Mouse (Mus musculus): ENCODE results near the gene Zfp597. TPM values are rescaled to one million over a fixed set of nuclear protein-coding genes. Genes with fewer than 3 reads are reported as not detected.

Gene Zfp597
- polyA plus RNA-seq, 2 experiments, result 2.0 TPM

DNA sequence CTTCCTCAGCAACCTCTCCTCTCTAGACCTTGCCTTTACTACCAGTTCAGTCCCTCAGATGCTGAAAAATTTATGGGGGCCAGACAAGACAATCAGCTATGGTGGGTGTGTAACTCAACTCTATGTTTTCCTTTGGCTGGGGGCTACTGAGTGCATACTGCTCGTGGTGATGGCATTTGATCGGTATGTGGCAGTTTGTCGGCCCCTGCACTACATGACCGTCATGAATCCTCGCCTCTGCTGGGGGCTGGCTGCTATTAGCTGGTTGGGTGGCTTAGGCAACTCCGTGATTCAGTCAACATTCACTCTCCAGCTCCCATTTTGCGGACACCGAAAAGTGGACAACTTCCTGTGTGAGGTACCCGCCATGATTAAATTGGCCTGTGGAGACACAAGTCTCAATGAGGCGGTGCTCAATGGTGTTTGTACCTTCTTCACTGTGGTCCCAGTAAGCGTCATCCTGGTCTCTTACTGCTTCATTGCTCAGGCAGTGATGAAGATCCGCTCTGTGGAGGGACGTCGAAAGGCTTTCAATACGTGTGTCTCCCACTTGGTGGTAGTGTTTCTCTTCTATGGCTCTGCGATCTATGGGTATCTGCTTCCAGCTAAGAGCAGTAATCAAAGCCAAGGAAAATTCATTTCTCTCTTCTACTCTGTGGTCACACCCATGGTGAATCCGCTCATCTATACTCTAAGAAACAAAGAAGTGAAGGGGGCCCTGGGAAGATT, 45.0 kb downstream of the Zfp597 start:
- no peak for ATAC-seq (ENCODE audit: insufficient read depth)
- TF ChIP-seq CTCF (IDR thresholded peaks at IDR 0.05; ENCODE audit: low read depth) (peak; percentile 53), EP300 (IDR thresholded peaks at IDR 0.05; ENCODE audit: low read depth) (no peak)
- H3K36me3 ChIP-seq (replicated peaks; ENCODE audit: control insufficient read depth, insufficient read depth, low read depth), result no peaks in the 10 kb centered on the region
- no peak overlapping the region for H3K27ac ChIP-seq
- H3K4me3 ChIP-seq (ENCODE audit: insufficient read depth in 1 of 2, low read depth in 2 of 2, low read length in 2 of 2), result no peak overlapping the region
- no peak overlapping the region for H3K9ac ChIP-seq (replicated peaks)
- H3K27me3 ChIP-seq (ENCODE audit: control insufficient read depth, insufficient read depth, low read length), result no peaks in the 10 kb centered on the region
- H3K4me2 ChIP-seq (ENCODE audit: low read depth), result no peak overlapping the region
- H3K4me1 ChIP-seq (replicated peaks; ENCODE audit: control insufficient read depth in 2 of 2, insufficient read depth in 2 of 2, low read length in 1 of 2), result peaks cover 0 to 2% of the 10 kb centered on the region in 2 experiments; a peak in 1 of 4 replicates
- no peak for DNase-seq (ENCODE audit: low read depth in 3 of 3, low spot score in 3 of 3)
- no peaks in the 10 kb centered on the region for H3K9me3 ChIP-seq (ENCODE audit: control insufficient read depth, low read length)
- 45% methylated on average over 17 of the region's 17 CpGs for WGBS (ENCODE audit: insufficient replicate concordance)

GRCm38 (mm10) chr16:3835461-3835860, 48.9 kb downstream of the Zfp597 start:
- no peak overlapping the region for H3K4me3 ChIP-seq (ENCODE audit: insufficient read depth in 1 of 2, low read depth in 2 of 2, low read length in 2 of 2)
- TF ChIP-seq EP300 (IDR thresholded peaks at IDR 0.05; ENCODE audit: low read depth) (no peak), CTCF (IDR thresholded peaks at IDR 0.05; ENCODE audit: low read depth) (no peak)
- DNase-seq (ENCODE audit: low read depth in 3 of 3, low spot score in 3 of 3) (no peak), ATAC-seq (ENCODE audit: insufficient read depth) (no peak)
- no peak overlapping the region for H3K4me2 ChIP-seq (ENCODE audit: low read depth)
- no peaks in the 10 kb centered on the region for H3K36me3 ChIP-seq (replicated peaks; ENCODE audit: control insufficient read depth, insufficient read depth, low read depth)
- no peak overlapping the region for H3K27ac ChIP-seq
- H3K27me3 ChIP-seq (ENCODE audit: control insufficient read depth, insufficient read depth, low read length), result no peaks in the 10 kb centered on the region
- H3K9me3 ChIP-seq (ENCODE audit: control insufficient read depth, low read length), result no peaks in the 10 kb centered on the region
- 61% methylated on average over 2 of the region's 2 CpGs for WGBS (ENCODE audit: insufficient replicate concordance)
- H3K4me1 ChIP-seq (replicated peaks; ENCODE audit: control insufficient read depth in 2 of 2, insufficient read depth in 2 of 2, low read length in 1 of 2), result no peaks in the 10 kb centered on the region
- no peak overlapping the region for H3K9ac ChIP-seq (replicated peaks)

DNA sequence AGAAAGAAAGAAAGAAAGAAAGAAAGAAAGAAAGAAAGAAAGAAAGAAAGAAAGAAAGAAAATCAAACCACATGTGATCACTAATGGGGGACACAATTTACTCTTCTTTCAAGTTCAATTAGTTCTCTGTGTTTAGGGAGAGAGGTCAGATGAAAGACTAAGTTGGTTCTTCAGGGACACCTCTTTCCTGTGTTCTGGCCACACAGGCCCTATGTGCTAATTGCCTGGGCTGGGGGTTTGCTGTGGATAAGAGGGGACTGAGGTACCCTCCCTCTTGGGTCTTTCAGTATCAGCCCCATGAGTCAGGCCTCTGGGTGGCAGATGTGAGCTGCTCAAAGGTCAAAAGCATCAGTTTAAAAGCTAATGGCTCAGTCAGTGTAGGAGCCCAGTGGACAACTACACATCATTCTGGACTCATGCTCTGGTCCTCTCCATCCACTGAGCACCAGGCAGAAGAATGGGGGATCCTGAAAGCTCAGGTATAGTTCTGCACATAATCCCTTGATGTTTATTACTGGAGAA, 53.7 kb downstream of the Zfp597 start, which contains the start of gene Olfr15:
Gene Olfr15 (plus strand): TSS at position 291 of the 522 bp plus-strand sequence.
- Histone ChIP-seq H3K27me3 (ENCODE audit: control insufficient read depth, insufficient read depth, low read length) (no peaks in the 10 kb centered on the region), H3K4me2 (ENCODE audit: low read depth) (no peak within 1 kb of the TSS), H3K4me3 (ENCODE audit: insufficient read depth in 1 of 2, low read depth in 2 of 2, low read length in 2 of 2) (no peak within 1 kb of the TSS), H3K4me1 (replicated peaks; ENCODE audit: control insufficient read depth in 2 of 2, insufficient read depth in 2 of 2, low read length in 1 of 2) (no peaks in the 10 kb centered on the region), H3K9me3 (ENCODE audit: control insufficient read depth, low read length) (no peaks in the 10 kb centered on the region), H3K27ac (no peak within 1 kb of the TSS), H3K36me3 (replicated peaks; ENCODE audit: control insufficient read depth, insufficient read depth, low read depth) (no peaks in the 10 kb centered on the region), H3K9ac (replicated peaks) (no peak within 1 kb of the TSS)
- ATAC-seq (ENCODE audit: insufficient read depth), result no peak
- DNase-seq (ENCODE audit: low read depth in 3 of 3, low spot score in 3 of 3), result no peak
- TF ChIP-seq CTCF (IDR thresholded peaks at IDR 0.05; ENCODE audit: low read depth) (peak; percentile 30; the same call in 1 of the 2 replicates), EP300 (IDR thresholded peaks at IDR 0.05; ENCODE audit: low read depth) (no peak)

DNA sequence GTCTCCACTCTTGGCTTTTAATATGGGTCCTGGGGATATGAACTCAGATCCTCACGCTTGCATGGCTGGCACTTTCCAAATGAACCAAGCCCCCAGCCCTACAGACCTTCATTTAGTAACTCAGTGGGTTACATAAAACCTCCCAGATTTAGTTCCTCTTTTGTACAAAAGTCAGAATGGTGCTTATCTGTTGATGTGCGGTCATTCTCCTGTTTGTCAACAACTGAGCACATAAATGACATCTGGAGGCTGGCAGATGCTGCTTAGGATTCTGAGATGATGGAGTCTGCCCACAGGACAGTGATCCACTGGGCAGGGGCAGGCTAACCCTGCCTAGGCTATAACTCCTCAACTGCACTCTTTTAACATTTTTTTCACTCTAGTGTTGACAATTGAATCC, 54.6 kb downstream of the Zfp597 start:
- ATAC-seq (ENCODE audit: insufficient read depth), result no peak
- no peak overlapping the region for H3K27ac ChIP-seq
- no peaks in the 10 kb centered on the region for H3K27me3 ChIP-seq (ENCODE audit: control insufficient read depth, insufficient read depth, low read length)
- H3K36me3 ChIP-seq (replicated peaks; ENCODE audit: control insufficient read depth, insufficient read depth, low read depth), result no peaks in the 10 kb centered on the region
- H3K9me3 ChIP-seq (ENCODE audit: control insufficient read depth, low read length), result no peaks in the 10 kb centered on the region
- 39% methylated on average over 2 of the region's 2 CpGs for WGBS (ENCODE audit: insufficient replicate concordance)
- TF ChIP-seq EP300 (IDR thresholded peaks at IDR 0.05; ENCODE audit: low read depth) (no peak), CTCF (IDR thresholded peaks at IDR 0.05; ENCODE audit: low read depth) (no peak)
- H3K9ac ChIP-seq (replicated peaks), result no peak overlapping the region
- no peak for DNase-seq (ENCODE audit: low read depth in 3 of 3, low spot score in 3 of 3)
- no peak overlapping the region for H3K4me2 ChIP-seq (ENCODE audit: low read depth)
- H3K4me3 ChIP-seq (ENCODE audit: insufficient read depth in 1 of 2, low read depth in 2 of 2, low read length in 2 of 2), result no peak overlapping the region
- H3K4me1 ChIP-seq (replicated peaks; ENCODE audit: control insufficient read depth in 2 of 2, insufficient read depth in 2 of 2, low read length in 1 of 2), result no peaks in the 10 kb centered on the region

- no peak for TF ChIP-seq EP300 (IDR thresholded peaks at IDR 0.05; ENCODE audit: low read depth)
- H3K4me3 ChIP-seq (ENCODE audit: insufficient read depth in 1 of 2, low read depth in 2 of 2, low read length in 2 of 2), result no peak overlapping the region
- DNase-seq (ENCODE audit: low read depth in 3 of 3, low spot score in 3 of 3) (no peak), ATAC-seq (ENCODE audit: insufficient read depth) (no peak)
- no peaks in the 10 kb centered on the region for H3K4me1 ChIP-seq (replicated peaks; ENCODE audit: control insufficient read depth in 2 of 2, insufficient read depth in 2 of 2, low read length in 1 of 2)
- no peak overlapping the region for H3K9ac ChIP-seq (replicated peaks)
- no peaks in the 10 kb centered on the region for H3K36me3 ChIP-seq (replicated peaks; ENCODE audit: control insufficient read depth, insufficient read depth, low read depth)
- 36% methylated on average over 3 of the region's 3 CpGs for WGBS (ENCODE audit: insufficient replicate concordance)
- no peaks in the 10 kb centered on the region for H3K9me3 ChIP-seq (ENCODE audit: control insufficient read depth, low read length)
- no peak overlapping the region for H3K4me2 ChIP-seq (ENCODE audit: low read depth)
- no peaks in the 10 kb centered on the region for H3K27me3 ChIP-seq (ENCODE audit: control insufficient read depth, insufficient read depth, low read length)
- H3K27ac ChIP-seq, result no peak overlapping the region
Observed at GRCm38 (mm10) chr16:3828021-3828420, 56.3 kb downstream of the Zfp597 start.

Data from liver, embryonic 14.5 days (tissue).